Mouse (Mus musculus) intestine, embryonic 14.5 days (tissue): ENCODE results near the gene Vapa. TPM values are rescaled to one million over a fixed set of nuclear protein-coding genes. Genes with fewer than 3 reads are reported as not detected.

ENCODE experiments used
- ATAC-seq: fragments of 200-750 bp; cut with Nextera tagmentation; replicated peaks from 2 replicates; pipeline ENCODE4 v1.8.0; 2017; ENCODE audit warnings: low read depth, moderate number of reproducible peaks, moderate TSS enrichment, moderate library complexity; ENCODE audit not compliant: low FRiP score, low TSS enrichment
- DNase-seq: peaks from one replicate; pipeline ENCODE4 v3.0.0-alpha.2; 2018; ENCODE audit warnings: low spot score
- H3K27ac ChIP-seq: fragments of 300-500 bp; sonication (generic); 2 replicates; pipeline ENCODE4 v1.5.1; 2014; ENCODE audit warnings: low read depth, mild to moderate bottlenecking, control low read depth
- H3K27me3 ChIP-seq: fragments of 300-500 bp; sonication (generic); replicated peaks from 2 replicates; pipeline ENCODE4 v1.6.1; 2014; ENCODE audit warnings: low read length, control low read depth; ENCODE audit not compliant: control insufficient read depth, insufficient read depth
- H3K36me3 ChIP-seq: fragments of 300-500 bp; sonication (generic); 2 replicates; pipeline ENCODE4 v1.6.1; 2014; ENCODE audit warnings: low read length, control low read depth; ENCODE audit not compliant: control insufficient read depth, insufficient read depth
- H3K4me1 ChIP-seq: fragments of 300-500 bp; sonication (generic); replicated peaks from 2 replicates; pipeline ENCODE4 v1.6.1; 2014; ENCODE audit warnings: low read length, control low read depth, mixed read lengths; ENCODE audit not compliant: control insufficient read depth, insufficient read depth
- H3K4me2 ChIP-seq: fragments of 300-500 bp; sonication (generic); 2 replicates; pipeline ENCODE4 v1.6.1; 2014; ENCODE audit warnings: low read length
- H3K4me3 ChIP-seq: fragments of 300-500 bp; sonication (generic); 2 replicates; pipeline ENCODE4 v1.5.1; 2014; ENCODE audit warnings: low read depth, low read length, control low read depth, mixed read lengths
- H3K9ac ChIP-seq: fragments of 300-500 bp; sonication (generic); 2 replicates; pipeline ENCODE4 v1.6.1; 2014; ENCODE audit warnings: mild to moderate bottlenecking, low read length
- H3K9me3 ChIP-seq: fragments of 300-500 bp; sonication (generic); 2 replicates; pipeline ENCODE4 v1.6.1; 2016; ENCODE audit warnings: low read length, control low read depth; ENCODE audit not compliant: control insufficient read depth
- WGBS: fragments of 180-500 bp; shearing (Covaris S2); extraction: QIAGEN DNeasy Blood & Tissue Kit; methylation state at CpG from one replicate; pipeline ENCODE4 v1.1.7; 2014; 5-methylcytosine and 5-hydroxymethylcytosine counted together
- polyA plus RNA-seq: library from polyadenylated mRNA; unstranded; fragments of >200 nt; fragmentation: Nextera tagmentation; extraction: Ambion mirVana; gene quantifications from 2 replicates; pipeline ENCODE4 v1.2.1, GENCODE M21; 2014

Vapa gene
- polyA plus RNA-seq, 1 experiment from 2014 or later, result 200 TPM

- DNase-seq, result no peak
- H3K9ac ChIP-seq, result peak overlapping the region; percentile 95
- H3K27ac ChIP-seq, result peak overlapping the region; percentile 99
- H3K4me1 ChIP-seq, result peaks cover 26% of the 10 kb centered on the region
- WGBS, result under 1% methylated on average over 39 of the region's 42 CpGs
- H3K9me3 ChIP-seq, result no peaks in the 10 kb centered on the region
- ATAC-seq, result peak; percentile 64
- H3K36me3 ChIP-seq, result peaks cover 3% of the 10 kb centered on the region; the same call in 1 of the 2 replicates
- no peaks in the 10 kb centered on the region for H3K27me3 ChIP-seq
- H3K4me2 ChIP-seq, result no peak overlapping the region; the same call in 1 of the 2 replicates
- H3K4me3 ChIP-seq, result peak overlapping the region; percentile 95
These were observed 253 bp downstream of the Vapa start for GRCm38 (mm10) chr17:65613142-65613462.

GRCm38 (mm10) chr17:65612391-65613141 is 789 bp downstream of the Vapa start:
- DNase-seq (peak; percentile 76), ATAC-seq (peak; percentile 44)
- Histone ChIP-seq H3K9me3 (no peaks in the 10 kb centered on the region), H3K4me2 (peak overlapping the region; percentile 72), H3K36me3 (peaks cover 3% of the 10 kb centered on the region; the same call in 1 of the 2 replicates), H3K9ac (peak overlapping the region; percentile 95), H3K4me1 (peaks cover 30% of the 10 kb centered on the region), H3K27ac (peak overlapping the region; percentile 99), H3K4me3 (peak overlapping the region; percentile 95), H3K27me3 (no peaks in the 10 kb centered on the region)
- under 1% methylated on average over 51 of the region's 91 CpGs for WGBS

GRCm38 (mm10) chr17:65611721-65612120 is 1.6 kb downstream of the Vapa start:
- Histone ChIP-seq H3K4me1 (peaks cover 34% of the 10 kb centered on the region), H3K4me2 (peak overlapping the region; percentile 72), H3K9ac (peak overlapping the region; percentile 95; the same call in 1 of the 2 replicates), H3K9me3 (no peaks in the 10 kb centered on the region), H3K27ac (no peak overlapping the region), H3K36me3 (peaks cover 3% of the 10 kb centered on the region; the same call in 1 of the 2 replicates), H3K27me3 (no peaks in the 10 kb centered on the region), H3K4me3 (peak overlapping the region; percentile 95)
- ATAC-seq (no peak), DNase-seq (no peak)
- 3% methylated on average over 4 of the region's 4 CpGs for WGBS

- Histone ChIP-seq H3K9me3 (no peaks in the 10 kb centered on the region), H3K4me3 (no peak overlapping the region), H3K27me3 (no peaks in the 10 kb centered on the region), H3K36me3 (peaks cover 3% of the 10 kb centered on the region; the same call in 1 of the 2 replicates), H3K27ac (no peak overlapping the region), H3K4me2 (no peak overlapping the region), H3K9ac (no peak overlapping the region), H3K4me1 (peaks cover 46% of the 10 kb centered on the region)
- 69% methylated on average over 5 of the region's 5 CpGs for WGBS
- ATAC-seq, result no peak
- DNase-seq, result no peak
These were observed 4.6 kb downstream of the Vapa start for GRCm38 (mm10) chr17:65608743-65609142.

GRCm38 (mm10) chr17:65608312-65608687 is 5.1 kb downstream of the Vapa start:
- Histone ChIP-seq H3K27ac (no peak overlapping the region), H3K4me3 (no peak overlapping the region), H3K4me2 (no peak overlapping the region), H3K27me3 (no peaks in the 10 kb centered on the region), H3K9me3 (no peaks in the 10 kb centered on the region), H3K4me1 (peaks cover 46% of the 10 kb centered on the region), H3K36me3 (peaks cover 3% of the 10 kb centered on the region; the same call in 1 of the 2 replicates), H3K9ac (no peak overlapping the region)
- no peak for DNase-seq
- no peak for ATAC-seq
- 83% methylated on average over 2 of the region's 2 CpGs for WGBS

- no peak overlapping the region for H3K4me3 ChIP-seq
- no peak overlapping the region for H3K27ac ChIP-seq
- peaks cover 46% of the 10 kb centered on the region for H3K4me1 ChIP-seq
- ATAC-seq (no peak), DNase-seq (no peak)
- H3K9me3 ChIP-seq, result no peaks in the 10 kb centered on the region
- no peaks in the 10 kb centered on the region for H3K27me3 ChIP-seq
- peaks cover 3% of the 10 kb centered on the region; the same call in 1 of the 2 replicates for H3K36me3 ChIP-seq
- 56% methylated on average over 7 of the region's 7 CpGs for WGBS
- H3K4me2 ChIP-seq, result no peak overlapping the region
- no peak overlapping the region for H3K9ac ChIP-seq
These were observed 5.6 kb downstream of the Vapa start for GRCm38 (mm10) chr17:65607574-65608311.

- 81% methylated on average over 4 of the region's 4 CpGs for WGBS
- H3K4me2 ChIP-seq, result no peak overlapping the region
- H3K9ac ChIP-seq, result no peak overlapping the region
- H3K27me3 ChIP-seq, result no peaks in the 10 kb centered on the region
- no peak for ATAC-seq
- no peak for DNase-seq
- no peak overlapping the region for H3K4me3 ChIP-seq
- peaks cover 38% of the 10 kb centered on the region for H3K4me1 ChIP-seq
- no peak overlapping the region for H3K27ac ChIP-seq
- no peaks in the 10 kb centered on the region for H3K9me3 ChIP-seq
- peaks cover 3% of the 10 kb centered on the region; the same call in 1 of the 2 replicates for H3K36me3 ChIP-seq
These were observed 7.3 kb downstream of the Vapa start for GRCm38 (mm10) chr17:65606014-65606413.

- DNase-seq, result no peak
- H3K4me1 ChIP-seq, result peaks cover 35% of the 10 kb centered on the region
- H3K9me3 ChIP-seq, result no peaks in the 10 kb centered on the region
- no peak overlapping the region for H3K27ac ChIP-seq
- H3K4me2 ChIP-seq, result no peak overlapping the region
- no peak overlapping the region for H3K9ac ChIP-seq
- no peak overlapping the region for H3K4me3 ChIP-seq
- H3K27me3 ChIP-seq, result no peaks in the 10 kb centered on the region
- H3K36me3 ChIP-seq, result peaks cover 3% of the 10 kb centered on the region; the same call in 1 of the 2 replicates
- ATAC-seq, result no peak
These were observed 8.5 kb downstream of the Vapa start for GRCm38 (mm10) chr17:65604892-65605291.
